Mouse (Mus musculus) brain, embryonic 18.5 days (tissue): ENCODE measurements around the gene Tmem202.

Experiments used
- DNase-seq: peaks from one replicate; pipeline ENCODE4 v3.0.0-alpha.2; 2012; ENCODE audit warnings: low read depth, low spot score

Gene Tmem202

GRCm38 (mm10) chr9:59539441-59540137 is at the start of gene Tmem202, which contains the start of gene Hexa:
TSS of gene Tmem202 (minus strand) at chr9:59539847.
TSS of gene Hexa (plus strand) at chr9:59539540.
- peak; percentile 80 for DNase-seq

GRCm38 (mm10) chr9:59588710-59589671 is 49.3 kb upstream of the Tmem202 start:
- peak; percentile 90 for DNase-seq

GRCm38 (mm10) chr9:59588252-59588651 is 48.6 kb upstream of the Tmem202 start:
- DNase-seq = peak; percentile 60

- DNase-seq = peak; percentile 54
Measured at GRCm38 (mm10) chr9:59584871-59585308, 45.2 kb upstream of the Tmem202 start.

GRCm38 (mm10) chr9:59578505-59578867 is 38.8 kb upstream of the Tmem202 start:
- DNase-seq = no peak

- peak; percentile 96 for DNase-seq
Measured at GRCm38 (mm10) chr9:59577844-59578504, 38.3 kb upstream of the Tmem202 start, which contains the start of gene Celf6. TSS of gene Celf6 (plus strand) at chr9:59577917.

GRCm38 (mm10) chr9:59577401-59577800 is 37.8 kb upstream of the Tmem202 start:
- no peak for DNase-seq

GRCm38 (mm10) chr9:59571852-59572251 is 32.2 kb upstream of the Tmem202 start:
- no peak for DNase-seq

GRCm38 (mm10) chr9:59567111-59567510 is 27.5 kb upstream of the Tmem202 start:
- no peak for DNase-seq

- DNase-seq = no peak
Measured at GRCm38 (mm10) chr9:59565600-59565999, 26.0 kb upstream of the Tmem202 start.

GRCm38 (mm10) chr9:59553719-59554118 is 14.1 kb upstream of the Tmem202 start:
- DNase-seq = no peak

GRCm38 (mm10) chr9:59552610-59553009 is 13.0 kb upstream of the Tmem202 start:
- no peak for DNase-seq

- no peak for DNase-seq
Measured at GRCm38 (mm10) chr9:59551620-59552031, 12.0 kb upstream of the Tmem202 start.

- DNase-seq = no peak
Measured at GRCm38 (mm10) chr9:59551017-59551416, 11.4 kb upstream of the Tmem202 start.

- no peak for DNase-seq
Measured at GRCm38 (mm10) chr9:59550077-59550476, 10.4 kb upstream of the Tmem202 start.

GRCm38 (mm10) chr9:59548961-59549487 is 9.4 kb upstream of the Tmem202 start:
- DNase-seq = no peak

- DNase-seq = no peak
Measured at GRCm38 (mm10) chr9:59547869-59548268, 8.2 kb upstream of the Tmem202 start.

GRCm38 (mm10) chr9:59544739-59545138 is 5.1 kb upstream of the Tmem202 start:
- DNase-seq = no peak

- DNase-seq = no peak
Measured at GRCm38 (mm10) chr9:59542766-59543324, 3.2 kb upstream of the Tmem202 start.

GRCm38 (mm10) chr9:59541617-59542016 is 2.0 kb upstream of the Tmem202 start:
- no peak for DNase-seq

GRCm38 (mm10) chr9:59537651-59538050 is 2.0 kb downstream of the Tmem202 start:
- DNase-seq = no peak
